Mouse (Mus musculus): ENCODE data around the gene Naa20. TPM values are rescaled to one million over a fixed set of nuclear protein-coding genes. Genes with fewer than 3 reads are reported as not detected.

Gene Naa20
- total and polyA plus RNA-seq, 3 experiments: 79.8 to 264 (median 121) TPM

GRCm38 (mm10) chr2:145884036-145884912 lies 17.6 kb upstream of the Naa20 start:
- Histone ChIP-seq H3K27ac (ENCODE audit: insufficient read depth, low read depth) (no peak overlapping the region), H3K4me3 (replicated peaks in 1 of 3; ENCODE audit: low read depth in 2 of 3, low read length in 2 of 3, poor library complexity in 1 of 3) (no peak overlapping the region)
- dilution Hi-C loops (cut with MboI; ENCODE audit: extremely low pct_ligation_motif_present, extremely low pct_unique_long_range_greater_than_20kb, low sequenced_read_pairs): no loop called here

GRCm38 (mm10) chr2:145884913-145885785 lies 16.8 kb upstream of the Naa20 start:
- TF ChIP-seq TCF12 (IDR thresholded peaks at IDR 0.05; ENCODE audit: low read depth, low read length) (no peak), MAX (IDR thresholded peaks at IDR 0.05; ENCODE audit: low read length) (no peak), CHD1 (IDR thresholded peaks at IDR 0.05; ENCODE audit: low read depth, low read length) (no peak), EP300 (IDR thresholded peaks at IDR 0.05; ENCODE audit: low read length) (no peak), USF2 (conservative IDR thresholded peaks at IDR 0.05; ENCODE audit: low read depth, low read length) (no peak), HCFC1 (IDR thresholded peaks at IDR 0.05; ENCODE audit: low read depth, low read length) (no peak), ZMIZ1 (IDR thresholded peaks at IDR 0.05; ENCODE audit: low read depth, low read length) (no peak), MEF2A (IDR thresholded peaks at IDR 0.05; ENCODE audit: borderline replicate concordance, low read depth, low read length) (no peak), SMC3 (IDR thresholded peaks at IDR 0.05; ENCODE audit: low read depth, low read length) (no peak), JUN (IDR thresholded peaks at IDR 0.05; ENCODE audit: insufficient read depth, low read depth, low read length) (no peak), ELF1 (IDR thresholded peaks at IDR 0.05; ENCODE audit: low read depth, low read length) (no peak), ETS1 (conservative IDR thresholded peaks at IDR 0.05; ENCODE audit: low read depth, low read length) (no peak), CTCF (conservative IDR thresholded peaks at IDR 0.05 in 1 of 2, IDR thresholded peaks at IDR 0.05 in 1 of 2; ENCODE audit: low read depth in 2 of 2, low read length in 2 of 2) (no peak), POLR2A (IDR thresholded peaks at IDR 0.05; ENCODE audit: low read depth, low read length) (no peak), JUND (conservative IDR thresholded peaks at IDR 0.05; ENCODE audit: low read depth, low read length) (no peak), USF1 (IDR thresholded peaks at IDR 0.05; ENCODE audit: low read depth, low read length) (no peak), POLR2AphosphoS2 (IDR thresholded peaks at IDR 0.05; ENCODE audit: low read depth, low read length) (no peak)
- Histone ChIP-seq H3K4me1 (ENCODE audit: control insufficient read depth in 1 of 2, insufficient read depth in 2 of 2) (peaks cover 7 to 24% of the 10 kb centered on the region in 2 experiments; a peak in 3 of 4 replicates), H3K9me3 (replicated peaks; ENCODE audit: low read length) (peaks cover 8% of the 10 kb centered on the region), H3K36me3 (replicated peaks in 1 of 2; ENCODE audit: control insufficient read depth in 1 of 2, insufficient read depth in 1 of 2, low read length in 1 of 2) (no peaks in the 10 kb centered on the region), H3K27ac (ENCODE audit: insufficient read depth, low read depth) (no peak overlapping the region), H3K79me2 (replicated peaks; ENCODE audit: control insufficient read depth, extremely low read depth, insufficient read depth, poor library complexity, severe bottlenecking) (no peaks in the 10 kb centered on the region), H3K4me2 (ENCODE audit: insufficient read depth, low read depth, poor library complexity, severe bottlenecking) (no peak overlapping the region), H3K27me3 (replicated peaks) (no peaks in the 10 kb centered on the region), H3K9ac (ENCODE audit: insufficient read depth, low read depth) (no peak overlapping the region), H3K4me3 (replicated peaks in 1 of 3; ENCODE audit: low read depth in 2 of 3, low read length in 2 of 3, poor library complexity in 1 of 3) (no peak overlapping the region)
- DNase-seq (ENCODE audit: extremely low read depth): no peak
- in situ Hi-C loops (cut with MboI; ENCODE audit: low pct_ligation_motif_present, low pct_unique_long_range_greater_than_20kb, low sequenced_read_pairs): no loop called here
- dilution Hi-C loops (cut with MboI; ENCODE audit: extremely low pct_ligation_motif_present, extremely low pct_unique_long_range_greater_than_20kb, low sequenced_read_pairs): no loop called here

More at GRCm38 (mm10) chr2:145884036-145884912, 17.6 kb upstream of the Naa20 start:
- Histone ChIP-seq H3K79me2 (replicated peaks; ENCODE audit: control insufficient read depth, extremely low read depth, insufficient read depth, poor library complexity, severe bottlenecking) (no peaks in the 10 kb centered on the region), H3K36me3 (replicated peaks in 1 of 2; ENCODE audit: control insufficient read depth in 1 of 2, insufficient read depth in 1 of 2, low read length in 1 of 2) (no peaks in the 10 kb centered on the region), H3K9me3 (replicated peaks; ENCODE audit: low read length) (peaks cover 9% of the 10 kb centered on the region), H3K9ac (ENCODE audit: insufficient read depth, low read depth) (no peak overlapping the region), H3K4me1 (ENCODE audit: control insufficient read depth in 1 of 2, insufficient read depth in 2 of 2) (peaks cover 5 to 18% of the 10 kb centered on the region in 2 experiments; a peak in 3 of 4 replicates), H3K4me2 (ENCODE audit: insufficient read depth, low read depth, poor library complexity, severe bottlenecking) (no peak overlapping the region), H3K27me3 (replicated peaks) (no peaks in the 10 kb centered on the region)
- TF ChIP-seq GABPA (IDR thresholded peaks at IDR 0.05; ENCODE audit: insufficient replicate concordance, low read depth, low read length) (no peak), MYC (IDR thresholded peaks at IDR 0.05; ENCODE audit: low read depth, low read length) (no peak), MAX (IDR thresholded peaks at IDR 0.05; ENCODE audit: low read length) (no peak), CHD2 (IDR thresholded peaks at IDR 0.05; ENCODE audit: low read length) (no peak), RCOR1 (conservative IDR thresholded peaks at IDR 0.05; ENCODE audit: low read depth, low read length) (no peak), MAFK (IDR thresholded peaks at IDR 0.05; ENCODE audit: insufficient replicate concordance, low read length) (no peak), BHLHE40 (IDR thresholded peaks at IDR 0.05; ENCODE audit: low read depth, low read length) (no peak), TBP (conservative IDR thresholded peaks at IDR 0.05; ENCODE audit: low read depth, low read length) (no peak), ELF1 (IDR thresholded peaks at IDR 0.05; ENCODE audit: low read depth, low read length) (no peak), MEF2A (IDR thresholded peaks at IDR 0.05; ENCODE audit: borderline replicate concordance, low read depth, low read length) (no peak), UBTF (IDR thresholded peaks at IDR 0.05; ENCODE audit: low read depth, low read length) (no peak), EP300 (IDR thresholded peaks at IDR 0.05; ENCODE audit: low read length) (no peak), POLR2AphosphoS2 (IDR thresholded peaks at IDR 0.05; ENCODE audit: low read depth, low read length) (no peak), JUN (IDR thresholded peaks at IDR 0.05; ENCODE audit: insufficient read depth, low read depth, low read length) (no peak), ZKSCAN1 (IDR thresholded peaks at IDR 0.05; ENCODE audit: borderline replicate concordance, low read depth, low read length) (no peak), RAD21 (IDR thresholded peaks at IDR 0.05; ENCODE audit: low read depth, low read length) (no peak), E2F4 (IDR thresholded peaks at IDR 0.05; ENCODE audit: insufficient replicate concordance, low read depth, low read length) (no peak)
- in situ Hi-C loops (cut with MboI; ENCODE audit: low pct_ligation_motif_present, low pct_unique_long_range_greater_than_20kb, low sequenced_read_pairs): no loop called here
- DNase-seq (ENCODE audit: extremely low read depth): no peak

Measured in CH12.LX (cell line).